Mouse (Mus musculus): ENCODE measurements around the gene Mycbp2.

The Mycbp2 gene

DNA sequence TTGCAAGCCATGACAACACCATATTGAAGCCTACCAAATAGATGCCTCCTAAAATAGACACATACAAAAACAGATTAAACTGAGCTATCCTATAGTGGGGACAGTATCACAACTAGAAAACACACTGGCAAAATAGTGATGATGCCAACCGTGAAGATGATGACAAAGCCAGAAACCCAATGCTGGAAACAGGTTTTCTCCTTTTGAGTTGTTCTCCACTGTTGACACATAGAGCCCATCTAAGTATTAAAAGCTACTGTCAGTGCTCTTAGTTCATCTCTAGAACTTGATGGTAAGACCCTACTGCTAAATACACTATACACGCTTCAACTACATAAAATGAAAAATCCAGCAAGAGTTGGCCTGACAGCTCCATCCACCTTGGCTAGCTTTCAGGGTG lies 86.2 kb downstream of the Mycbp2 start:
- no peak for DNase-seq (ENCODE audit: low spot score in 2 of 2)

- no peak for DNase-seq (ENCODE audit: low spot score in 2 of 2)
Observed at GRCm38 (mm10) chr14:103258745-103259144, 87.9 kb downstream of the Mycbp2 start.

DNA sequence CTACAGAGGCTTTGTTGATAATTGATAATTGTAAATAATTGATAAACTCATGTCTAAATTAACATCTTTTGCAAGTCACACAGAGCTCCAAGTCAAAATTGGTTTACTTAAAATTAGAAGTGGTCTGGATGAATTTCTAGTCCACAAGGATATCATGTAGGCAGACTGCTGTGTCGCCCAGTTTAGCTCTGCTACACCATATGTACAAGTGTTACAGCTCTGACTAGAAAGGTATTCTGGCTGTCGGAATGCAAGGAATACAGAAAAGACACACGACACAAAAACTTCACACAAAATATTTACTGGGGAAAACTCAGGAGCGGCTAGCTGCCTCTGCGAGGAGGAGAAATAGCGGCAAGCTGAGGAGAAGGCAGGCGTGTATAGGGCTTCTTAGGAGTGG lies 89.7 kb downstream of the Mycbp2 start:
- DNase-seq (ENCODE audit: low spot score in 2 of 2) = no peak

DNA sequence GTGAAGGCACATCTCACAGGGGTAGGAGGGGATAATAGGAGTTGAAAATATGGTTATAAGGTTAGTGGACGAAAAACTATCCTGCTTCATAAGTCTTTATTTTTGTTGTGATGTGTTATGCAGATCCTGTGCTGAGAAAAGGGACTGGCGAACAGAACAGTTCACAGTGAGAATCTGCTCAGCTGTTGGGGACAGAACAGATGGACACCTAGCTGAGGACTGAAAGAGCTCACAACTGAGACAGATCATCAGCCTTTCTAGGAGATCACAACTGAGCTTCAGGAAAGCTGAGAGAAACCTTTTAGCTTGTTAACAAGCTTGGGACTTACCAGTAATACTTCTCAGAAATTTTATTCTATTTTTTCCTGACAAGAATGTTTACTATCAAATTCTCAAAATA lies 92.3 kb downstream of the Mycbp2 start:
- DNase-seq (ENCODE audit: low spot score in 2 of 2) = no peak

DNA sequence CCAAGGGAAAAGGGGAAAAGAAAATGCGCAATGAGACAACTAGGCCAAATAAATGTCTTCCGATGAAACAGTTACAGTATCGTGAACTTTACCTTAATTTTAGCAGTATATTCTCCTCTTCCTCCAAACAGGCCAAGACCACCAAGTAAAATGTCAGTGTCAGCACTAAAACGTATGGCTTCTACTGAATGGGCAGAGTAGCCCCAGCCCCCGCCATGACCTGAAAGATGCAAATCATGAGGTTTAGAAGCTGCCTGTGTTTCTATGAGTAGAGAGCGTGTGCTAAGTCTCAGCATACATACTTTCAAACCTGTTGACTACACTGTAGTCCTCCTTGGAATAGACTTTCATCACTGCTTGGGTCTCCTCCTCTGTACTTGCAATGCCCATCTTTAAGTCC lies 104.6 kb downstream of the Mycbp2 start:
- no peak for DNase-seq (ENCODE audit: low spot score in 2 of 2)

GRCm38 (mm10) chr14:103234770-103235169 lies 111.8 kb downstream of the Mycbp2 start:
- DNase-seq (ENCODE audit: low spot score in 2 of 2) = no peak

GRCm38 (mm10) chr14:103233640-103234593 lies 112.7 kb downstream of the Mycbp2 start:
- DNase-seq (ENCODE audit: low spot score in 2 of 2) = no peak

- DNase-seq (ENCODE audit: low spot score in 2 of 2) = no peak
Observed at GRCm38 (mm10) chr14:103222356-103222755, 124.3 kb downstream of the Mycbp2 start.

DNA sequence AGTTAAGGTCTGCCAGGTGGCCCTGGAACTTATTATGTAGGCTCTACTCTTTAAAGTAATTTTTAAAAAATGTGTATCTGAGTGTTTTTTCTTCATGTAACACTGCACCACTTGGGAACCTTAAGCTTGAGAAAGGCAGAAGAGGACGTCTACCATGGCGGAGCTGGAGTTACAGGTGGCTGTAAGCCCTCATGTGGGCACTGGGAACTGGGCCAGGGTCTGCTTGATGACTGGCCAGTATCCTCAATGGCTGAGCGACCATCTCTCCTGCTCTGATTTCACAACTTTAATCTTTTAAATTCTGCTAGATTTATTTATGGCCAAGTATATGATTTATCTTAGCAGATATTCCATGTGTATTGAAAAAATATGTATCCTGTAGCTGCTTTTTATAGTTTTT lies 124.9 kb downstream of the Mycbp2 start:
- DNase-seq (ENCODE audit: low spot score in 2 of 2) = no peak

DNA sequence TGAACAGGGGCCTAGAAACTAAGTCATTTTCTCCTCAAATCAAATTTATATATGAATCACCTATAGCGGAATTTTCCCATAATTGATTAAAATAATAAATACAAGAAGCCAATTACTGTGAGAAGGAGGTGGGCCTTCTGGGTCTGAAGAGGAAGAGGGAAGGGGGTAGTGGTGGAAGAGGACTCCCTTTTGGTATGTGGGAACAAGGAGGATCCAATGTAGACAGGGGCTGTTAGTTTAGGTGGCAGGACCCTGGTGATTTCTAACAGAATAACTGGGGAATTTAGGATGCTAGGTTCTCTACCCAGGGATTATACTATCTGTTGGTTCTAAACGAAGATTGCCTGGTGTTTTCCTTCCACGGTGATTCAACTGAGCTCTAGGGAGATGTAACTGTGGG lies 130.3 kb downstream of the Mycbp2 start:
- no peak for DNase-seq (ENCODE audit: low spot score in 2 of 2)

DNA sequence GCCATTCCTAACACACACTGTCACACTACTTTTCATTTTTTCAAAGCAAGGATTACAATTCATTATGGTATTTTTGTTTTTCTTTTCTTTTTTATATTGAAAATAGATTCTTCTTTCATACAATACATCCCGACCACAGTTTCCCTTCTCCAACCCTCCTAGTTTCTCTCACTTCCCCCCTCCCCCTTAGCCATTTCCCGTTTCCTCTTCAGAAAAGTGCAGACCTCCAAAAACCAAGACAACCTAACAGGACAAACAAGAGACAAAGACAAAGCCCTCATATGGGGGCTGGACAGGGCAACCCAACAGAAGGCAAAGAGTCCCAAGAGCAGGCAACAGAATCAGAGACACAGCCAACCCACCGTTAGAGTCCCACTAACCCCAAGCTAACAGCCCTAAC lies 160.0 kb downstream of the Mycbp2 start:
- DNase-seq (ENCODE audit: low spot score in 2 of 2) = no peak

DNA sequence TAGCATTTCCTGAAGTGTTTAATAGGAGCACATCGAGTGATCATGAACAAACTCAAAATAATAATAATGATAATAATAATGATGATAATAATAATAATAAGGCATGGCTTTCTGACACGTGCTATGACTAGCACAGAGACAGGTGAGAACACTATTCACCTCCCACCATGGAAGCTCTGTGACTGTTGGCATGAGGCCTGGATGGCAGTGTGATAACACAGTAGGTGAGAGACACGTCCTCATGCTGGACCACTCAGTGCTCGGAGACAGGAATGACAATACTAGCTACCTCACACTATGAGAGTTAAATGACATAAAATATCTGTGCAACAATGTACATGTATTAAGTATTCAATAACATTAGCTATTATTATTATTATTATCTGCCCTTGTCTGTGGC lies 160.5 kb downstream of the Mycbp2 start:
- no peak for DNase-seq (ENCODE audit: low spot score in 2 of 2)

GRCm38 (mm10) chr14:103180096-103180495 lies 166.5 kb downstream of the Mycbp2 start:
- no peak for DNase-seq (ENCODE audit: low spot score in 2 of 2)

DNA sequence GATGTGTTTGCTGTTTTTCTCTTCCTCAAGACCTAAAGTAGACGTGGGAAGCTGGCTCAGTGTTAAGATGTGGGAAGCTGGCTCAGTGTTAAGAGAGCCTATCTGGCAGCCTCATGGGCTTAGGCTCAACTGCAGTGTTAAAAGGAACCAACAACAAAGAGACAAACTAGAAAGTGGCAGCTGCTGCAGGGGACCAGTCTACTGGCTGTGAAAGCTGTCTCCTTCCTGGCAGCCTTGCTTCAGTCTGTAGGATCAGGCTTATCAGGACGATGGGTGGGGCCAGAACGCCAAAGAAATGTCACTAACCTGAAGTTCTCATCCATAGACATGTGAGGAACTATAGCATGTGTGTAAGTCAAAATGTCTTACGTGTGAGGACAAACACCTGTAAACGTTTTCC lies 183.7 kb downstream of the Mycbp2 start:
- no peak for DNase-seq (ENCODE audit: low spot score in 2 of 2)

GRCm38 (mm10) chr14:103155685-103156084 lies 190.9 kb downstream of the Mycbp2 start:
- DNase-seq (ENCODE audit: low spot score in 2 of 2) = no peak

- DNase-seq (ENCODE audit: low spot score in 2 of 2) = no peak
Observed at GRCm38 (mm10) chr14:103150139-103150538, 196.5 kb downstream of the Mycbp2 start.

- no peak for DNase-seq (ENCODE audit: low spot score in 2 of 2)
Observed at GRCm38 (mm10) chr14:103131991-103132390, 214.6 kb downstream of the Mycbp2 start.

GRCm38 (mm10) chr14:103125756-103126155 lies 220.9 kb downstream of the Mycbp2 start:
- DNase-seq (ENCODE audit: low spot score in 2 of 2) = no peak

GRCm38 (mm10) chr14:103114994-103115670 lies 231.5 kb downstream of the Mycbp2 start:
- DNase-seq (ENCODE audit: low spot score in 2 of 2) = no peak

DNA sequence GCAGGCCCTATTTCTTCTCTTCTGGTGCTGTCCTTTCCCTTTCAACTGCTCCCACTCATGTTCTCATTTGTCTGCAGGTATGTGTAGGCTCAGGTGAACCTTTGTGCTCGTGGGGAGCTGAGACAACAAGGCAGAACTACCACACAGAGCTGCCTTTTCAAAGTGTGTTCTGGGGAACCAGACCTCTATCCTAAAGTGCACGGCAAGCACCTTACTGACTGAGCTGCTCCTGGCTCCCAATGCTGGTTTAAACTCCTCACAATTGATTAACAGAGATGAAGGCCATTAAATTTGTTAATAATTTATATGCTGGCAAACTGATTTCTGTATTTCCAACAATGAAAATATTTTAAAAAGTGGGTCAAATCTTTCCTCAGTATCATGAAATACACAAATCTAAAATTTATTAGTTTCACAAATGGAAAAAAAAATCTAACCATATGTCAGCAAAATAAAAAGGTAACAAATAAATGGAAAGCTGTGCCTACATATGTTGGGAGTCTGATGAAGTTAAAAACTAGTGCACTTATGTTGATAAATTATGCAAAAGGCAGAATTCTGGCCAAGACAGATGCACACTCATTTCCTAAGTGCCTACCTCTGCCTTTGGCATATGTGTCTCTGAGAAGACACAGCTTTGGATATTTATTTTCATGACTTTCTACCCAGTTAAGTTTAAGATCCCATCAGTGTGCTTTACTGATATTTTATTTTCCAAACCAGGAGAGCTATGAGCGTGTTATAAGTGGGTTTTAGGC lies 233.8 kb downstream of the Mycbp2 start:
- no peak for DNase-seq (ENCODE audit: low spot score in 2 of 2)

GRCm38 (mm10) chr14:103109971-103110370 lies 236.6 kb downstream of the Mycbp2 start:
- DNase-seq (ENCODE audit: low spot score in 2 of 2) = no peak

DNA sequence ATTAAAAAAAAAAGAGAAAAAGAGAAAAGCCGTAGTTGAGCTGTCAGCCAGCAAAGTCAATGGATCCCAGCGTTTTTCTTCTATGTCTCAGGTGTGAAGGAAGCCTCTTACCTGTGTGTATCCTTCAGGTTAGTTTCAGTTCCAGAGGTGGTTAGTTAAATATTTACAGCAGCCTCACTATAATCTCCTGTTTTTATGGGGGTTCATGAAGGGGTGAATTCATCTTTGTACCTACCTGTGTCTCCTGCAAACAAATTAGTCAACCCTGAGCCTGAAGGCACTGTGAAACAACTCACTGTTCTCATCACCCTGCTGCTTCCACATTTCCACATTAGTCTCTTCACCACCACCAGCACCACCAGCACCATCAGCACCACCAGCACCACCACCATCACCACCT lies 240.3 kb downstream of the Mycbp2 start:
- no peak for DNase-seq (ENCODE audit: low spot score in 2 of 2)

Data from urinary bladder, postnatal 36 days (tissue).